Mouse (Mus musculus) limb, embryonic 15.5 days (tissue): ENCODE data around the gene Cebpe. TPM values are rescaled to one million over a fixed set of nuclear protein-coding genes. Genes with fewer than 3 reads are reported as not detected.
A peak's percentile ranks its signal among the peaks of the same experiment; 100 is the strongest.

Source experiments
- ATAC-seq: fragments of 200-750 bp; cut with Nextera tagmentation; 2 replicates; pipeline ENCODE4 v1.8.0; 2017; ENCODE audit warnings: low read depth, moderate TSS enrichment; ENCODE audit not compliant: insufficient number of reproducible peaks, low FRiP score, low TSS enrichment
- H3K27ac ChIP-seq: fragments of 300-500 bp; sonication (generic); 2 replicates; pipeline ENCODE4 v1.5.1; 2015; ENCODE audit warnings: moderate library complexity, mild to moderate bottlenecking, inconsistent platforms
- H3K27me3 ChIP-seq: fragments of 300-500 bp; sonication (generic); 2 replicates; pipeline ENCODE4 v1.6.1; 2015; ENCODE audit warnings: inconsistent platforms
- H3K36me3 ChIP-seq: fragments of 300-500 bp; sonication (generic); 2 replicates; pipeline ENCODE4 v1.6.1; 2015; ENCODE audit warnings: inconsistent platforms
- H3K4me1 ChIP-seq: fragments of 300-500 bp; sonication (generic); 2 replicates; pipeline ENCODE4 v1.6.1; 2015; ENCODE audit warnings: inconsistent platforms
- H3K4me2 ChIP-seq: fragments of 300-500 bp; sonication (generic); 2 replicates; pipeline ENCODE4 v1.6.1; 2015; ENCODE audit warnings: mild to moderate bottlenecking, inconsistent platforms
- H3K4me3 ChIP-seq: fragments of 300-500 bp; sonication (generic); 2 replicates; pipeline ENCODE4 v1.5.1; 2015; ENCODE audit warnings: mild to moderate bottlenecking, inconsistent platforms
- H3K9ac ChIP-seq: fragments of 300-500 bp; sonication (generic); 2 replicates; pipeline ENCODE4 v1.6.1; 2015; ENCODE audit warnings: inconsistent platforms
- H3K9me3 ChIP-seq: fragments of 300-500 bp; sonication (generic); 2 replicates; pipeline ENCODE4 v1.6.1; 2016; ENCODE audit warnings: inconsistent platforms
- WGBS: fragments of 180-500 bp; shearing (Covaris S2); methylation state at CpG from one replicate; pipeline ENCODE4 v1.1.7; 2015; 5-methylcytosine and 5-hydroxymethylcytosine counted together
- polyA plus RNA-seq: library from polyadenylated mRNA; unstranded; fragments of >200 nt; fragmentation: Nextera tagmentation; extraction: Ambion mirVana; gene quantifications from 2 replicates; pipeline ENCODE4 v1.2.1, GENCODE M21; 2015

Cebpe gene
- polyA plus RNA-seq, 1 experiment from 2014 or later: 0.12 TPM

DNA sequence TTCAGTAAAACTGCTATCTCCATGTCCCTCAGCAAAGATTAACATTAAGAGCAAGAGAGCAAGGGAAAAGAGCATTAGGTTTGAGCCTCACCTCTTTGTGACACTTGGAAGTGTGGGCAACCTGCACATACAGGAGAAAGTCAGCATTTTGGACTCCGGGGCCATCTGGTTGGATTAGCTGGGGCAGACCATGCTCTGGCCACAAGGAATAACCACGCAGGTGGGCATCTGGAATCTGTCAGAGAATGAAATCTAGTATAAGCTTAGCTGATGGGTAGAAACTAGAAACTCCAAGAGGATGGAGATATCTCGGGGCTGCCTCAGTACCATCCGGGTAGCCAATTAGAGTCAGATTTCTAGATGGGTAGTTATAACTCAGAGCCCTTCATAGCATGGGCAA is 15.2 kb downstream of the Cebpe start:
- 73% methylated on average over 4 of the region's 4 CpGs for WGBS
- Histone ChIP-seq H3K9me3 (no peaks in the 10 kb centered on the region), H3K9ac (no peak overlapping the region), H3K4me2 (no peak overlapping the region), H3K36me3 (peaks cover 15% of the 10 kb centered on the region; the same call in 1 of the 2 replicates), H3K27me3 (no peaks in the 10 kb centered on the region), H3K27ac (no peak overlapping the region), H3K4me3 (no peak overlapping the region), H3K4me1 (no peaks in the 10 kb centered on the region)
- ATAC-seq: no peak

DNA sequence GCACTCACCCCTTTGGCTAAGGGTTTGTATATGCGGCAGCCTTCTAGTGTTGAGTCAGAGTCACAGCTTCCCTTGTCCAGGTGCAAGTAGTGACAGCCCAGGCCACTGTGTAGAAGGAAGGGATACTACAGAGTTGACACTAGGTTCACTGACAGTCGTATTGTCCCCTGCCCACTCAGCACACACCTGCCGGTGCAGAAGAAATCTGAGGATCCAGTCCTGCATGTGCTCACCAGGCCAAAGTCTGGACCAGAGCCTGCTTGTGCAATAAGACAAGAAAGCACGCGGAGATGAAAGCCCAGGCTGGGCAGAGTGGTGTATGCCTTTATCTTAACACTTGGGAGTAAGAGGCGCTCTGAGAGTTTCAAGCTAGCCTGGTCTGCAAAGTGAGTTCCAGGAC is 16.9 kb downstream of the Cebpe start:
- no peaks in the 10 kb centered on the region for H3K27me3 ChIP-seq
- H3K9me3 ChIP-seq: no peaks in the 10 kb centered on the region
- H3K4me3 ChIP-seq: no peak overlapping the region
- H3K36me3 ChIP-seq: peaks cover 26% of the 10 kb centered on the region
- H3K4me1 ChIP-seq: no peaks in the 10 kb centered on the region
- H3K4me2 ChIP-seq: no peak overlapping the region
- H3K27ac ChIP-seq: no peak overlapping the region
- no peak for ATAC-seq
- 76% methylated on average over 6 of the region's 6 CpGs for WGBS
- no peak overlapping the region for H3K9ac ChIP-seq

DNA sequence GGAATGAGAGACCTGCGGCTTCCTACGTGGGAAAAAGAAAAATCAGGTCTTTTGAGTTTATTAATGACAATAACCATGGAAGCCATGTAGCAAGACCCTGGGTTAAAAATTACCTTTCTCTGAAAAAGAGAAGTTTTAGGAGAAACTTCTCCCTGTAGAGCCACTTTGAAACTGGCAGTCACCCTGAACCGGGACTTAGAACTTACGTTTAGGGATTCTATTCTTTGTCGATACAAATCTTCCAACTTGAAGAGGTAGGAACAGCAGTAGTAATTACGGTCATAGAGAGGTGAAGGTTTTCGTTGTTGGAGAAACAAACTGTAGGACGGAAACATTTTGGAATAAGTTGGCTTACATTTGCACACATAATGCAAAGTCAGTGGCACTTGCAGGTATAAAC is 24.7 kb downstream of the Cebpe start:
- 4% methylated on average over 8 of the region's 8 CpGs for WGBS
- peak overlapping the region; percentile 85 for H3K4me3 ChIP-seq
- peak overlapping the region; percentile 97 for H3K27ac ChIP-seq
- no peak for ATAC-seq
- peak overlapping the region; percentile 49 for H3K4me2 ChIP-seq
- H3K9ac ChIP-seq: peak overlapping the region; percentile 97
- no peaks in the 10 kb centered on the region for H3K27me3 ChIP-seq
- no peaks in the 10 kb centered on the region for H3K9me3 ChIP-seq
- H3K4me1 ChIP-seq: peaks cover 16% of the 10 kb centered on the region
- peaks cover 35% of the 10 kb centered on the region for H3K36me3 ChIP-seq

DNA sequence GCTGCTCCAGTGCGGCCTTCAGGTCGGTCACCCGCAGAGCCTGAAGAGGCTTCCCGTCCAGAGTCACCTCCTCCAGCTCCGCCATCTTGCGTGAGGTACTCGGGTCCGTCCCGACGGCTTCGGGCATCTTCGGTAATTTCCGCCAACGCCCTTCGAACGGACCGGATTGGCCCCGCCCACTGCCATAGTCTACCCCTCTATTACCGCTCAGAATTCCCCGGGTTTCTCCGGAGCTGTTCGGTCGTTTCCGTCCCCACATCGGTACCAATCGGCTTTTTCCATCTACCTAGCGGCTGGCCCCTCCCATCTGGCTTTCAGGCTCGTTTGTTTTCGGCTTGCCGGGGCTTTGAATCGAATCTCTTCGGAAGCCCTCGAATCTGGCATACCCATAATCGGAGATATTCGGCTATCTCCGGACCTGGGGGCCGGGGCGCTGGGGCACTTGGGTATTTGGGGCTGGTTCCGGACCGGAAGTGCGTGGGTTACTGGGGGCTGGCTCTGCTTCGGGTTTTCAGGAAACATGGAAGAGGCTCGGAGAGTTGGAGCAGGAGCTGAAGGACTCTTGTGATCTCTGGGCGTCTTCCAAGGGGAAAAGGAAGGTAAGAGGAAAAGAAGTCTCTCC is 25.3 kb downstream of the Cebpe start, which contains the start of gene Acin1:
Gene Acin1 (minus strand): TSS at position 410 of the 622 bp plus-strand sequence.
- H3K9me3 ChIP-seq: no peaks in the 10 kb centered on the region
- peak within 1 kb of the TSS; percentile 85 for H3K4me3 ChIP-seq
- H3K4me1 ChIP-seq: peaks cover 16% of the 10 kb centered on the region
- peaks cover 35% of the 10 kb centered on the region for H3K36me3 ChIP-seq
- peak; percentile 98 for ATAC-seq
- peak within 1 kb of the TSS; percentile 49 for H3K4me2 ChIP-seq
- H3K27ac ChIP-seq: peak within 1 kb of the TSS; percentile 97
- WGBS: under 1% methylated on average over 44 of the region's 44 CpGs
- peak within 1 kb of the TSS; percentile 97 for H3K9ac ChIP-seq
- H3K27me3 ChIP-seq: no peaks in the 10 kb centered on the region

DNA sequence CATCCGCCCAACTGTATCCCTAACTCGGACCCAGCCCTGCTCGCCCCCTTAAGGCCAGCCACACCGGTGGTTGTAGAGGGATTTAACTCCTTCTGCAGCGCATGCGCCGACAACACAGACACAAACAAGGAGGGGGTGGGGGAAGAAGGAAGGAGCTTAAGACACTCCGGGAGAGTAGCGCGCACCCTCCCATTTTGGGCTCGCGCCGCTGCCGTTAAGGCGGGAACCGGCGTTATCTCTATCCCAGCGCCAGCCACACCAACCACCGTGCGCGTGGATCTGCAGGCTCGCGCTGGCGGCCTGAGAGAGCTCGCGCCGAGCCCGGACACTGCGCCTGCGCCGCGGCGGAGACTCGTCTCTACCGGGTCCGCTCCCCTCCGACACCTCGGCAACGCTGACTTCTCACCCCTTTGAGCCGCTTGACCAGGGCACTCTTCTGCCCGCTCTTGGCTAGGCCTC is 25.9 kb downstream of the Cebpe start, which contains the start of gene 1700123O20Rik:
Gene 1700123O20Rik (plus strand): TSS at position 154 of the 459 bp plus-strand sequence.
- Histone ChIP-seq H3K27me3 (no peaks in the 10 kb centered on the region), H3K4me1 (peaks cover 16% of the 10 kb centered on the region), H3K27ac (peak within 1 kb of the TSS; percentile 97), H3K9me3 (no peaks in the 10 kb centered on the region), H3K4me3 (peak within 1 kb of the TSS; percentile 85), H3K36me3 (peaks cover 35% of the 10 kb centered on the region), H3K9ac (peak within 1 kb of the TSS; percentile 97), H3K4me2 (peak within 1 kb of the TSS; percentile 49)
- WGBS: under 1% methylated on average over 41 of the region's 41 CpGs
- peak; percentile 72 for ATAC-seq

DNA sequence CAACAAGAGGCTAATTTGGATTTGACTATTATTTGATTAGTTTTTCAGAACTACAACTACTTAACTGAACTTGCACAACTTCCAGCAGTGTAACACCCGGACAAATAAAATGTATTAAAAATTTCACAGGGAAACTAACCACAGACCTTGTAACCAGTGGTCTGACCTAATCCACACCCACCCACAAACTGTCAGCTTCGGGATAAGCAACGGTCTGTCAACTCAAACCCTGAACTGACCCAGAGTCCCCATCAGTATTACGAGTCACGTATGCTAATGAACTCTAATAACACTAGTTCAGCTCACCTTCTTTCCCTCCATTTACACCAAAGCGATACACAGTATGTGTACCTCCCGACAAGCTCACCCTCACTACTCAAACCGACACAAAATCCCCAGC is 26.5 kb downstream of the Cebpe start:
- 5% methylated on average over 8 of the region's 8 CpGs for WGBS
- no peaks in the 10 kb centered on the region for H3K27me3 ChIP-seq
- peak overlapping the region; percentile 97 for H3K9ac ChIP-seq
- peak overlapping the region; percentile 49 for H3K4me2 ChIP-seq
- peak overlapping the region; percentile 97; the same call in 1 of the 2 replicates for H3K27ac ChIP-seq
- no peak for ATAC-seq
- peak overlapping the region; percentile 85 for H3K4me3 ChIP-seq
- no peaks in the 10 kb centered on the region for H3K9me3 ChIP-seq
- H3K36me3 ChIP-seq: peaks cover 29% of the 10 kb centered on the region
- H3K4me1 ChIP-seq: peaks cover 16% of the 10 kb centered on the region

DNA sequence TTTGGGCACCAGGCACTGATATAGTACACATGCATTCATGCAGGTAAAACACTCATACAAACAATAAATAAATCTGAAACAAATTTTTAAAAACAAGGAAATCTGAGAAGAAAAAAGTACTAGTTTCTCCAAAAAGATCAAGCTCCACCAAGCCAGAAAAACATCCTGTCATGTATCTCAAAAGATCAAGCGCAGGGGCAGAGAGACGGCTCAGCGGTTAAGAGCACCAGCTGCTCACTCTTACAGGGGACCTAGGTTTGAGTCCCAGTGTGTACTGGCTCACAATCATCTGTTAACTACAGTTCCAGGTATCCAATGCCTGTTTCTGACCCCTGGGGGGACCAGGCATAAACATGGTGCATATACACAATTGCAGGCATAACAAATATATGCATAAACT is 29.6 kb downstream of the Cebpe start:
- Histone ChIP-seq H3K4me3 (no peak overlapping the region), H3K27me3 (no peaks in the 10 kb centered on the region), H3K4me1 (peaks cover 5% of the 10 kb centered on the region; the same call in 1 of the 2 replicates), H3K9ac (no peak overlapping the region), H3K36me3 (peaks cover 32% of the 10 kb centered on the region), H3K4me2 (no peak overlapping the region), H3K9me3 (no peaks in the 10 kb centered on the region), H3K27ac (no peak overlapping the region)
- no peak for ATAC-seq
- WGBS: 88% methylated on average over 3 of the region's 3 CpGs

DNA sequence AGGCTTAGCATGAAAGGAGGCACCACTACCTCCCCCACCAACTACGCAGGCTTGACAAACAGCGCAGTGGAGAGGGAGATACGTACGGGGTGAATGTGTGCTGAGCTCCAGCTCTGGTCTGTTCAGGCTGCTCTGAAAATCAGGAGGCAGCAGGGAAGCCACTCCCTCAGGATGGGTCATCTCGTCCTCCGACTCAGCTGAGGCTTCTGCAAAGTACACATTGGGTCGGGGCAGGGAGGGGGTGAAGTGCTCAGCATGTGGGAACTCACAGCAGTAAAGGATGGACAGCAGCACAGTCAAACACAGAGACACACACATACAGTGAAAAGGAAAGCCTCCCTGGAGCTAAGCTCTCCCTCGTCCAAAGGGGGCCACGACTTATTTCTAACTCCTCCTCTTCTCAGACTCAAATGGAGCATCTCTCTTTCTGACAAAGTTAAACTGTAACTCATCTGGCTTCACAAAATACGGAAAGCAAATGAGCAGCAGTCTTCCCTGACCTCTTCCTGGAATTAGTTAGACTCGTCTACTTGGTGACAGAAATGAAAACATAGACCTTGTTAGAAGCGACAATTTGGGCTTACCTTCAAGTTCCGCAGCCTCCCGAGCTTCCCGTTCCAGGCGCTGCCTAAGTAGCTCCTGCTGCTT is 33.2 kb downstream of the Cebpe start:
- H3K36me3 ChIP-seq: peaks cover 53% of the 10 kb centered on the region

DNA sequence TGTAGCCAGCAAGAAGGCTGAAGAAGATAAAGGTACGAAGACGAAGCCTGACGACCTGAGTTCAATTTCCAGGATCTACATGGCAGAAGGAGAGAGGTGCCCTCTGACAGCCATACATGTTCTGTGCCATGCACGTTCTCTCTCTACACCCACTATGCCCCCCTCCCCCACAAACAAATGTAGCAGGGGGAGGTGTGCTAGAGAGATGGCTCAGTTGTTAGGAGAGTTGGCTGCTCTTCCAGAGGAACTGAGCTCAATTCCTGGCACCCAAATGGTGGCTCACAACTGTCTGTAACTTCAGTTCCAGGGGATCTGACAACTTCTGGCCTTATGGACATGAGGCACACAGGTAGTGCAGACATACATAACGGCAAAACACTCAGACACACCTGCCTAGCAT is 35.7 kb downstream of the Cebpe start:
- 85% methylated on average over 5 of the region's 5 CpGs for WGBS
- ATAC-seq: no peak
- no peak overlapping the region for H3K27ac ChIP-seq

More for the DNA sequence above, 33.2 kb downstream of the Cebpe start:
- Histone ChIP-seq H3K4me1 (no peaks in the 10 kb centered on the region), H3K9ac (no peak overlapping the region), H3K27me3 (no peaks in the 10 kb centered on the region), H3K4me2 (no peak overlapping the region), H3K27ac (no peak overlapping the region), H3K9me3 (no peaks in the 10 kb centered on the region), H3K4me3 (no peak overlapping the region)
- no peak for ATAC-seq
- WGBS: 87% methylated on average over 16 of the region's 16 CpGs

DNA sequence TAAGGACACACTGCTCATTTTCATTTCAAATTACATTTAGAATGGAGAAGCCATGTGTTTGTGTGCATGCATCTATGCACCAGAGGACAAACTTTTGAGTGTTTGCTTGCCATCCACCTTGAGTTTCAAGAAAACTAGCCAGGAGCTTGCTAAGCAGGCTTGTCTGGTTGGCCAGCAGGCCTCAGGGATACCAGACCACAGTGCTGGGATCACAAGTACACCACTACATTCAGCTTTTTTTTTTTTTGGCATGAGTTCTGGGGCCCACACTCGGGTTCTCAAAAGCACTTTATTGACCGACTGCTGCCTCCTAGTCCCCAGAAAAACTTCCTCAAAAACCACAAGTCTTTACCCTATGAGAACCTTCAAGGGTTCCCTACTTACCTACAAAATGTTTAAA is 37.7 kb downstream of the Cebpe start:
- H3K27ac ChIP-seq: no peak overlapping the region
- no peaks in the 10 kb centered on the region for H3K4me1 ChIP-seq
- H3K27me3 ChIP-seq: no peaks in the 10 kb centered on the region
- no peak for ATAC-seq
- WGBS: 63% methylated on average over 2 of the region's 2 CpGs
- no peak overlapping the region for H3K4me3 ChIP-seq
- no peaks in the 10 kb centered on the region for H3K9me3 ChIP-seq
- H3K4me2 ChIP-seq: no peak overlapping the region
- H3K9ac ChIP-seq: no peak overlapping the region
- peaks cover 65% of the 10 kb centered on the region for H3K36me3 ChIP-seq

More for the DNA sequence above, 35.7 kb downstream of the Cebpe start:
- no peak overlapping the region for H3K9ac ChIP-seq
- H3K36me3 ChIP-seq: peaks cover 62% of the 10 kb centered on the region
- H3K4me3 ChIP-seq: no peak overlapping the region
- H3K4me1 ChIP-seq: no peaks in the 10 kb centered on the region
- H3K9me3 ChIP-seq: no peaks in the 10 kb centered on the region
- H3K27me3 ChIP-seq: no peaks in the 10 kb centered on the region
- H3K4me2 ChIP-seq: no peak overlapping the region

DNA sequence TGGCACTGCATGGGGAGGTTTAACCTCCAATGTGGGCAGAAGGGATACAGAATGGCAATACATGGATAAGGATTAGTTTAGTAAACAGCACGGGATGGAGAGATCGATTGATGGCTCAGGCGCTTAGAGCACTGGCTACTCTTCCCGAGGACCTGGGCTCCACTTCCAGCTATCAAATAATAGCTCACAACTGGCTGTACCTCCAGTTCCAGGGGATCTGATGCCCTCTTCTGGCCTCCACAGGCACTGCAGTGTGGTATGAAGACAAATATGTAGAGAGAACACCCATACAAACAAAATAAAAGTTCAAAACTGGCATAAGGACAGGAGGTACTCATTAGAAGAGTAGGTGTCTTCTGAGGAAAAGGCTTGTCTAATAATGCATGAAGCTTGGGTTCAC is 42.6 kb downstream of the Cebpe start:
- H3K27ac ChIP-seq: no peak overlapping the region
- no peaks in the 10 kb centered on the region for H3K9me3 ChIP-seq
- 84% methylated on average over 4 of the region's 4 CpGs for WGBS
- H3K4me3 ChIP-seq: no peak overlapping the region
- no peaks in the 10 kb centered on the region for H3K27me3 ChIP-seq
- no peaks in the 10 kb centered on the region for H3K4me1 ChIP-seq
- H3K9ac ChIP-seq: no peak overlapping the region
- H3K4me2 ChIP-seq: no peak overlapping the region
- H3K36me3 ChIP-seq: peaks cover 72% of the 10 kb centered on the region
- ATAC-seq: no peak

DNA sequence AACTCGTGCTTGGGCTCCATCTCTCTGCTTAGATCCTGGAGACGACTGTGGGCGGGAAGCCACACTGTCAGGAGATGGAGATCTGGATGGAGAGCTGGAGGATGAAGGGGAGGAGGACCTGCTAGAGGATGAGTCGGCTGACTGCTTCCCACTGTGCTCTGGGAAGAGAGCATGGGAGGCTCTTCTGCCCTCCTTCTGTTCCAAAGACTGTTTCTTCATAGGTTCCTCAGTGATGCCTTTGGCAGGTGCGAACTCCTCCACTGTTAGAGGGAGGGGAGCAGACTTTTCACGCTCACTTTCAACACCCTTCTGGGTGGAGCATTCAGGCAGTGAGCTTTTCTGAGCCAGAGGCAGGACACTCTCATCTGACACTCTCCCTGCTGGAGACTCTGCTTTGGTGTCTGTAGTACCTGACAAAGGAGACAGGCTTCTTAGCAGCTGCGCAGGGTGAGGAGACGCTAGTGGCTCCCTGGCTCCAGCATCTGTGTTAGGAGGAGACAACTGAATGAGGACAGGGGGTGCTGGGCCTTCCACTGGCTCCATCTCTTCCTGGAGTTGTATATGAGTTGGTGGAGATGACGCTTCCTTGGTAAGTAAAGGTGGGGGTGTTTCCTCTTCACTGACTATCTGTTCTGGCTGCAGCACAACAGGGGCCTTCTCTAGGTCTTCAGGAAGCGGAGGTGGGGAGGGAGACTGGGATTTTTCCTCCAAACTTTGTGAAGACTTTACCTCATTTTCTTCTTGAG is 47.3 kb downstream of the Cebpe start:
- 92% methylated on average over 10 of the region's 10 CpGs for WGBS
- no peak overlapping the region for H3K27ac ChIP-seq
- H3K4me2 ChIP-seq: no peak overlapping the region
- H3K9me3 ChIP-seq: no peaks in the 10 kb centered on the region
- peaks cover 91% of the 10 kb centered on the region for H3K36me3 ChIP-seq
- no peaks in the 10 kb centered on the region for H3K4me1 ChIP-seq
- ATAC-seq: no peak
- no peak overlapping the region for H3K4me3 ChIP-seq
- no peaks in the 10 kb centered on the region for H3K27me3 ChIP-seq
- H3K9ac ChIP-seq: no peak overlapping the region
